Mouse (Mus musculus): Measurements from ENCODE around the gene Nf2.
A peak's percentile ranks its signal among the peaks of the same experiment; 100 is the strongest.

Gene Nf2

DNA sequence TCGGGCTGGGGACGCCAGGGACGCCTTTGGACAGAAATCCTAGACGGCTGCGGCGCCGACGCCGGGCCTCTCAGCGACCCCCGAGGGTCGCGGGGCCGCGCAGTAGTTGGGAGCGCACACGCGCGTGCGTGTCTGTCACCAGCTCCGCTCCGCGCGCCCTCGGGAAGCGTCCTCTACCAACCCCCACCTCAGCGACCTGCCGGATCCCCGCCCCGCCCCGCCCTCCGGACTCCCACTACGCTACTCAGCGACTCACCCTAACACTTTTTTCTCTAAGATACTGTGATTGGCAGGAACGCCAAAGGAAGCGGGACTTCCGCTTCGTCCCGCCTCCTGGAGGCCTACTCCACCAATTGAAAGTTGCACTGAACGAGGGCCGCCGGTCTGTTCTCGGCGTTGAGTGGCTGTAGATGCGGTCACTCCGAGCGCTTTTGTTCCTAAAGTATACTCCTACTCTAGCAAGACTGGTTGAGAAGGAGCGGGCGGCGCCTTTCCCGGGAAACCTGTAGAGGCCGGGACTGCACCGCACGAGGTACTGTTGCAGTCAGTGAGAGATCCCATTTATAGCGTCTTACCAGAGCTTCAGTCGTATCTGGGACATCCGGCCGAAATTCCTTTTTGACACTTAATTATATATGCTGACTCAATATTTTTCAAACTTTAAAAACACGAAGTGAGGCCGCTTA is at the start of gene Nf2:
TSS of gene Nf2 (minus strand) at position 279 of the 686 bp plus-strand sequence.
- DNase-seq (ENCODE audit: extremely low spot score), result peak; percentile 95

GRCm38 (mm10) chr11:4894848-4895816 is 45.8 kb upstream of the Nf2 start, which contains the start of gene Thoc5:
Thoc5 (plus strand) TSS chr11:4895320.
- DNase-seq (ENCODE audit: extremely low spot score), result peak; percentile 84

DNA sequence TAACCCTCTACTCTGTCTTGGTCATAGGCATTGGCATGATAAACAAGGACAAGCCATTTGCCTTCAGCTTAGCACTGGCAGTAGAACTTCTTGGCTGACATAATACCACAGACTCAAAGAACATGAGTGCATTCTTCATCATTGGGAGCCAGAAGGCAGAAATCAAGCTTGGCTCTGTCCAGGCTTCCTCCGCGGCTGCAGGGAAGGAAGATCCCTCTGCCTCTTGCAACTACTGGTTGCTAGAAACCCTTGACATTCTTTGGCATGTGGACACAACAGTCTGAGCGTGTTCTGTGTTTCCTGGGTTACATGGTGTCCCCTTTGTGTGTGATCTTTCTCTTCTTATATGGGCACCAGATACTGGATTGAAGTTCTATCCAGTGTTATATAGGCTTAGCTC is 37.7 kb upstream of the Nf2 start:
- no peak for DNase-seq (ENCODE audit: extremely low spot score)

GRCm38 (mm10) chr11:4885385-4885903 is 36.1 kb upstream of the Nf2 start:
- DNase-seq (ENCODE audit: extremely low spot score), result no peak

DNA sequence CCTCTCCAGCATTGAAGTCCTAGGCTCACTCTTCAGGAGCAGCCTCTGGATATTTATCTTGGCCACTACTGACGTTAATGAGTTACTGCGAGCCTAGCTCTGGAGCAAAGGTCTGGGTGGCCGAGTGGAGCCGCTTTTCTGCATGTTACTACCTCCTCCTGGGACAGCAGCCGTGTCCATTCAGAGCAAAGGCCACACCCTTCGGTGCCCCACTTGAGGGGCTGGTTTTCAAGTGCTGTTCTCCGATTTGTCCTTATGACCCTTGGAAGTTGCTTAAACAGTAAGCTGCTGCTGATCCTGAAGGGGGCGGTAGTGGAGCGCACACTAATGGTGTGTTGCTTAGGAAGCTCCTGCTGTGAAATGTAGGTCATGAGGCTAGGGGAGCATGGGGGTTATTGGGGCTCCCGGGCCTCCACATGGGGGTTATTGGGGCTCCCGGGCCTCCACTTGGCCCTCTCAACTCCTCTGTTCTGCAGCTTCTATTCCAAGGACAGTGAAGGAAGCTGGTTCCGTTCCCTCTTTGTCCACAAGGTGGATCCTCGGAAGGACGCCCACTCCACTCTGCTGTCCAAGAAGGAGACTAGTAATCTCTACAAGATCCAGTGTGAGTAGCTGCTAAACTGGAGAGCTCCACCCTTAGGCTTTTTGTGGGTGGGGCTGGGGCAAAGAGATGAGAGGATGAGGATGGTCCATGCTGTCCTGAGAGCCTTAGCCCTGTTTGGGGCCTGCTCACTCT is 33.7 kb upstream of the Nf2 start:
- DNase-seq (ENCODE audit: extremely low spot score), result peak; percentile 53

DNA sequence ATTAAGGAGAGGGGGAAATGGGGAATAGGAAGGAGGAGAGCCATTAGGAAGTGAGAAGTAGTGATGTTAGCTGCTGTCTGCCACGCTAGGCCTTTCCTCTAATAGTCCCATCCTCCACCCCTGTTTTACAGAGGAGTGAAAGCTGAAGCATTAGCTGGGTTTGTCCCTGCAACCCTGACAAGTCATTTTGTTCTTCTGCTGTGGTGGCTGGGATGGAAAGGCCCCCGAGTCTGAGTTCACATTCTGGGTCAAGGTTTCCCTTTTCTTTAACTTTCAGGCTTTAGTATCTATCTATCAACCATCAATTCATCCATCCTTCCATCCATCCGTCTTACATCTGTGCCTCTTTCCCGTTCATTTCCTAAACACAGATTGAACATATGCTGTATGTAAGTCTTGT is 31.8 kb upstream of the Nf2 start:
- no peak for DNase-seq (ENCODE audit: extremely low spot score)

- DNase-seq (ENCODE audit: extremely low spot score), result no peak
Observed at GRCm38 (mm10) chr11:4874551-4874950, 25.2 kb upstream of the Nf2 start.

- DNase-seq (ENCODE audit: extremely low spot score), result peak; percentile 87
Observed at GRCm38 (mm10) chr11:4873755-4874475, 24.6 kb upstream of the Nf2 start, which contains the start of gene Nipsnap1. Nipsnap1 (plus strand) TSS chr11:4873951.

DNA sequence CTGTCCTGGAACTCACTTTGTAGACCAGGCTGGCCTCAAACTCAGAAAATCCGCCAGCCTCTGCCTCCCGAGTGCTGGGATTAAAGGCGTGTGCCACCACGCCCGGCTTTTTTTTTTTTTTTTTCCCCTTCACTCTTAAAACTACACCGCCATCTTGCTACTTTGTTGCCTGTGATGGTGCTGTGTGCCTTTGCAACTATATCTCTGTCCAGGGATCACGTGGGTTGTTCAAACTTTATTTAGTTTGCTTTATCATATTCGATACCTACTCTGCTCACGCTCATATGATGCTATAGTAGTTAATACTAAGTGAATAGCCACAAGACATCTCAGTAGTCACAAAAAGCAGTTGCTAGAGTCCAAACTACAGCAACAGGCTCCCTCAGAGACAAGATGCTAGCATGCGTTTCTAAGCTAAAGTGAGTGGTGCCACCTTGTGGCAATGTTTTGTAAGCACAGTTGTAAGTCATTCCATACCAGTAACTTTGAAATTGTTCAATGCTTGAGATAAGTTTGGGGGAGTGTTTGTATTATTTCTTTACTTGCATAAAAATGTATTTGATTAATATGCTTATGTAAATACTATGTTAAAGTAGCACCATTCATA is 16.4 kb upstream of the Nf2 start:
- peak; percentile 57 for DNase-seq (ENCODE audit: extremely low spot score)

DNA sequence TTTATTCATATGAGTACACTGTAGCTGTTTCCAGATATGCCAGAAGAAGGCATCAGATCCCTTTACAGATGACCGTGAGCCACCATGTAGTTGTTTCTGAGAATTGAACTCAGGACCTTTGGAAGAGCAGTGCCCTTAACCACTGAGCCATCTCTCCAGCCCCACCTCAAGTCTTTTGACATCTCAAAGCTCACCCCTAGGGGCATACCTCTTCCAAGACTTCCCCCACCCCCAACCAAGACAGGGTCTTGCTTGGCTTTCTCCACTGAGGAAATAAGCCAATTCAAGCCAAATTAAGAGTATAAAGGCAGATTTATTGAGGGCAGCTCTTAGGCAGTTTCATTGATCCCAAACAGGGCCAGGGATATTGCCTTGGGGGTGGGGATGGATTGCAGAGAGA is 13.4 kb upstream of the Nf2 start:
- DNase-seq (ENCODE audit: extremely low spot score), result no peak

- no peak for DNase-seq (ENCODE audit: extremely low spot score)
Observed at GRCm38 (mm10) chr11:4861816-4862604, 12.7 kb upstream of the Nf2 start.

DNA sequence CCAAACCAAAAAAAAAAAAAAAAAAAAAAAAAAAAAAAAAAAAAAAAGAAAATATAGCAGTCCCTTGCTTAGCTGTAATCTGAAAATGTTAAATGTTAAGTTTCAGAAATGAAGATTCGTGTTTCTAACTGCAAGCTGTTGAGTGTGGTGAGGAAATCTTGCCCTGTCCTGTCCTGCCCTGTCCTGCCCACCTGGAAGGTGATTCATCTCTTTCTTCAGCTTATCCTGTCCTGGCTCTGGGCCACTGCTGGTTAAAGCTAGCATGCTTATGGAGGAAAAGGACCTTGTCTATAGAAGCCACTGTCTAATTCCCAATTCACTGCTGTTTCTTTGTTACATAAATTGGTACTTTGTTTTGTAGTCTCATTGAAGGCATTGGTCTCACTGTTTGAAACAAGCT is 11.7 kb upstream of the Nf2 start:
- no peak for DNase-seq (ENCODE audit: extremely low spot score)

GRCm38 (mm10) chr11:4858416-4858815 is 9.1 kb upstream of the Nf2 start:
- no peak for DNase-seq (ENCODE audit: extremely low spot score)

GRCm38 (mm10) chr11:4854181-4854580 is 4.8 kb upstream of the Nf2 start:
- DNase-seq (ENCODE audit: extremely low spot score), result no peak

- no peak for DNase-seq (ENCODE audit: extremely low spot score)
Observed at GRCm38 (mm10) chr11:4853021-4853420, 3.7 kb upstream of the Nf2 start.

DNA sequence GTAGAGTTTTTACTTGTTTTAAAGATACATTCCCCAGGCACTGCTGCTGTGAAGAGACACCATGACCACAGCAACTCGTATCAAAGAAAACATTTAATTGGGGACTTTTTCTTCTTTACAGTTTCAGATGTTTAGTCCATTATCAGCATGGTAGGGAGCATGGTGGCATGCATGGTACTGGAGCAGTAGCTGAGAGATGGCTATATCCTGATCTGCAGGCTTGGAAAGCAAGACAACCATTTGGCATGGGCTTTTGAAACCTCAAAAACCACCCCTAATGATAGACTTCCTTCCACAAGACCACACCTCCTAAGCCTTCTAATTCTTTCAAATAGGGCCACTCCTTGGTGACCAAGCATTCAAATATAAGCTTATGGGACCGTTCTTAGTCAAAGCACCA is 1.1 kb upstream of the Nf2 start:
- no peak for DNase-seq (ENCODE audit: extremely low spot score)

DNA sequence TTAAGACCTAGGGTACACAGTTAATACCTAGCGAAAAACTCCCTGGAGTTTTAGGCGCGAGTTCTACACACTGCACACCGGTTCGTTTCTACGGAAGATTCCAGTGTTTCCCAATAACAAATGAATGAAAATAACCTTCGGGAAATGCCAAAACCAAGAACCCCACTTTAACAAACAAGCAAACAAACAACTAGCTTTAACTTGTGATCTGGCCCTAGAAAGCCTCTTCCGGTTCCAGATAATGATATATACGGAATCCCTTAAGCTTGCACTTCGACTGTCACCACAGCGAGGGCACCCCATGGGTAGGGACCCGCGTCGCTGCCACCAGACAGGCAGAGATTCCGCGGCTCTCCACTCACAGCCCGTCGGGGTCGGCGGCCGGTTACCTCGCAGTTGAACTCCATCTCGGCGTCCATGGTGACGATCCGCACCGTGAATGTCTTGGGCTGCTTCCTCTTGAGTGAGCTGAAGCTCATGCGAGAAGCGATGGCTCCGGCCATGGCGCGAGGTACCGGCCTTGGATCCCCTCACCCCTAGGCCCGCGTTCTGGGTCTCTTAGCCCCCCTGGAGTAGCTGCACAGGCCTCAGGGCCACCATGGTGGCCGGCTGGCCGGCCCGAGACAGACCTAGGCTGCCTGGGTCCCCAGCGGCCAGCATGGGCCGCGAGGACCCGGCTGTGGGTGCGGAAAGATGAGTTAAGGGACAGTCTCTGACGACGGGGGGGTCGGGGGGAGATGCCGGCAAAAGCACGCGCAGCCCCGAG is 670 bp downstream of the Nf2 start:
- DNase-seq (ENCODE audit: extremely low spot score), result no peak

GRCm38 (mm10) chr11:4840942-4841526 is 8.3 kb downstream of the Nf2 start:
- no peak for DNase-seq (ENCODE audit: extremely low spot score)

DNA sequence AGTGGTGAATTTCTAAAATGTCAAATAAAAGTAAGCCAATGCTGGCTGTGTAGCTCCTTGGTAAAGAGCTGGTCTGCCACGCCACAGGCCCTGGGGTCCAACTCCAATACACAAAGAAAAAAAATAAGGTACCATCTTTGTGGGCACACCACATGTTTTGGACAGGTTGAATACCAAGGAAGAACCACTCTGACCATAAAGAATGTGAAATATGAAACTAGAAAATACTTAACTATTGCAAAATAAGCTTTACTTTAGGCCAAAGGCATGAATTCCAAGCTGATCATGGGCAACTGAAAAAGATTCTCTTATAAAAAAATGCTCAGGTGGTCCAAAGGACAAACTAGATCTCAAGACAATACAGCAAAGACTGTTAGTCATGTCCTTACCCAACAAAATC is 11.1 kb downstream of the Nf2 start:
- DNase-seq (ENCODE audit: extremely low spot score), result no peak
